Mouse (Mus musculus): ENCODE measurements around the gene Gm609.

DNA sequence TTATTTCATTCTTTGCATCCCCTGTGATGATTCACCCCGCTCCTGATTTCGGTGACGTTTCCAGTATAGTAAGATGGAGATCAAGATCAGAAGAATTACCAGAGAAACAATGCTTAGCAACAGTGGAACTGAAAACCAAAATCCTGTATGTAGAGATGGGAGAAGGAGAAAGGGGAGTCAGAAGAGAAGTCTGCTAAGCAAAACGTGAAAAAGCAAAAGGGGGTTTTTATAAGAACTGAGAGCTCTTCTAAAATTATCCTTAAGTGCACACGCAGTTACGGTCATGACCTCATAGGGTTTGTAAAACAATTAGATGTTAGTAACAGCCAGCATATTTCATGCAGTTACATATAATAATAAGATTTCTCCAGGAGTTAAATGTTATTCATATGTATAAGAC, 100.5 kb downstream of the Gm609 start:
- no peak for TF ChIP-seq CTCF (IDR thresholded peaks at IDR 0.05; ENCODE audit: borderline replicate concordance, insufficient read depth, low read depth, low read length)
- no peak for TF ChIP-seq POLR2A (IDR thresholded peaks at IDR 0.05; ENCODE audit: borderline replicate concordance, insufficient read depth, low read length)

Data from cerebellum, adult 2 months (tissue).